Mouse (Mus musculus) spleen, adult 2 months (tissue): ENCODE results near the gene Klf12.

Experiments used
- CTCF ChIP-seq: fragments of 200-500 bp; IDR thresholded peaks from 2 replicates; pipeline ENCODE4 v1.5.1; 2011; ENCODE audit warnings: mild to moderate bottlenecking, inconsistent platforms; ENCODE audit not compliant: insufficient read depth, insufficient read length, insufficient replicate concordance; ENCODE audit errors: extremely low read depth
- POLR2A ChIP-seq: fragments of 200-500 bp; IDR thresholded peaks from 2 replicates; pipeline ENCODE4 v1.6.1; 2011; ENCODE audit warnings: low read depth, low read length, inconsistent platforms

DNA sequence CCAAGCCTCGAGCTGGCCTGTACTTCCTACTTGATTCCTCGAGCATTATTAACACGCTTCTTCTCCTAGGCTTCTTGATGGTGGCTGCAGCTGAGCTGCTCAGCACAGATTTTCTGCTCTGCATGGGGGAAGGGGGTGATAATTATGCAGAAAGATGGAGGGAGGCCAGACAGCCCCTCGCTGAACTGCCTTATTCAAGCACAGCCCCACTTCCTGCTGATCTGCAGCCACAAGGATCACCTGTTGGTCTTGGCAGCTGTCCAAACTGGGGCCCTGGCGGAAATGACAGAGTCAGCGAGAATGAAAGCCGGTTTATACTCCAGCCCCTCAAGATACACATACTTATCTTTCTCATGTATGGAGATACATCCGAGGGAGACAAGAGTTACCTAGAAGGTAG lies 341.3 kb downstream of the Klf12 start:
- TF ChIP-seq CTCF (no peak), POLR2A (no peak)
